Mouse (Mus musculus): ENCODE data around the gene 4933405O20Rik. TPM values are rescaled to one million over a fixed set of nuclear protein-coding genes. Genes with fewer than 3 reads are reported as not detected.

Gene 4933405O20Rik
- not detected in 2 replicates for total RNA-seq (2014; fragmentation: Nextera tagmentation)
- 0.22 TPM in 1 of 2 replicates, not detected in the other for total RNA-seq (2017)
- polyA plus RNA-seq (2012) = not detected in 2 replicates

DNA sequence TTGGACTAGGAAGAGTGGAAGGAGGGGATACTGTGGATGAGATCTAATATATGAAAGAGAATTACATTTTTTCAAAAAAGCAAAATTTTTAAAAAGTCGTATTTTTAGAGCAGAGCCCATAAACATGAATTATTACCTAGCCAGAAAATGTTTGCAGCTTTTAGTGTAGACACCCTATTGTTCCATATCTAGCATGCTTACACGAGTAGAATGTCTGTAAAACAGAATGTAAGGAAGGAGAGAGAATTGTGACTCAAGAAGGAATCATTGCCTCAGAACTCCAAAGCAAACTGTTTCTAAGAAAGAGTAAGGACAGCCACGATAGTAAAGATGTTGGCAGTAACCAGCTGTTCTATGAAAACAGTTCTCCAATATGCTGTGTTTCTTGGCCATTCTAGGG lies at the start of gene 4933405O20Rik:
TSS of gene 4933405O20Rik (plus strand) at position 301 of the 400 bp plus-strand sequence.
- no peak for DNase-seq (ENCODE audit: low spot score)
- TF ChIP-seq POLR2AphosphoS5 (IDR thresholded peaks at IDR 0.05; ENCODE audit: insufficient replicate concordance, low read depth, low read length) (no peak), GATA1 (IDR thresholded peaks at IDR 0.05; ENCODE audit: borderline replicate concordance, low read length) (no peak), TAL1 (conservative IDR thresholded peaks at IDR 0.05; ENCODE audit: low read depth, low read length) (no peak), CTCF (IDR thresholded peaks at IDR 0.05; ENCODE audit: low read depth, low read length) (no peak), GATA2 (IDR thresholded peaks at IDR 0.05; ENCODE audit: borderline replicate concordance, low read depth, low read length) (no peak)
- Histone ChIP-seq H3K36me3 (replicated peaks) (no peaks in the 10 kb centered on the region), H3K9me3 (replicated peaks) (peaks cover 12% of the 10 kb centered on the region), H3K27me3 (ENCODE audit: insufficient read depth, low read length) (no peaks in the 10 kb centered on the region), H3K4me1 (ENCODE audit: insufficient read depth, low read depth, low read length) (no peaks in the 10 kb centered on the region), H3K4me3 (ENCODE audit: low read depth, low read length) (no peak within 1 kb of the TSS)
- no peak for ATAC-seq (ENCODE audit: extremely low read depth, insufficient number of reproducible peaks, low FRiP score, poor library complexity, severe bottlenecking)

DNA sequence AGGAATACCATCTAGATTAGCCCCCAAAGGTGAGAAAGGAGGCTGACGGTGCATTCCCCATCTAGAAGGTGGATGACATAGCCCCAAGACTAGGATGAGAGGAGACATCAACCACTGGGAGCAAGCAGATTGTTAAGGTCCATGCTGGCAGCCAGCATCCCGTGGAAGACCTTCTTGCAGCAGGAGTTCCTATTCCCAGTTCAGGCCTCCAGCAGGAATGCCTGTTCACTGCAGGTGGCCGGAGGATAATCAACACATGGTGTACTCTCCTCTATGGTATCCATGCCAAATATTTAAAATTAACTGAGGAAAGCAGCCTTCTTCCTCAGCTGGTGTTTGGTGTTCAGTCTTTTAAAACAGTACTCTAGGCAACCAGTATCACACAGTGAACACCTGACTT lies 49.4 kb upstream of the 4933405O20Rik start:
- Histone ChIP-seq H3K4me1 (ENCODE audit: insufficient read depth, low read depth, low read length) (no peaks in the 10 kb centered on the region), H3K27me3 (ENCODE audit: insufficient read depth, low read length) (no peaks in the 10 kb centered on the region), H3K9me3 (replicated peaks) (peaks cover 6% of the 10 kb centered on the region), H3K4me3 (ENCODE audit: low read depth, low read length) (no peak overlapping the region), H3K36me3 (replicated peaks) (no peaks in the 10 kb centered on the region)
- DNase-seq (ENCODE audit: low spot score) = no peak
- TF ChIP-seq TAL1 (conservative IDR thresholded peaks at IDR 0.05; ENCODE audit: low read depth, low read length) (no peak), GATA2 (IDR thresholded peaks at IDR 0.05; ENCODE audit: borderline replicate concordance, low read depth, low read length) (no peak), GATA1 (IDR thresholded peaks at IDR 0.05; ENCODE audit: borderline replicate concordance, low read length) (no peak), CTCF (IDR thresholded peaks at IDR 0.05; ENCODE audit: low read depth, low read length) (no peak), POLR2AphosphoS5 (IDR thresholded peaks at IDR 0.05; ENCODE audit: insufficient replicate concordance, low read depth, low read length) (no peak)
- no peak for ATAC-seq (ENCODE audit: extremely low read depth, insufficient number of reproducible peaks, low FRiP score, poor library complexity, severe bottlenecking)

DNA sequence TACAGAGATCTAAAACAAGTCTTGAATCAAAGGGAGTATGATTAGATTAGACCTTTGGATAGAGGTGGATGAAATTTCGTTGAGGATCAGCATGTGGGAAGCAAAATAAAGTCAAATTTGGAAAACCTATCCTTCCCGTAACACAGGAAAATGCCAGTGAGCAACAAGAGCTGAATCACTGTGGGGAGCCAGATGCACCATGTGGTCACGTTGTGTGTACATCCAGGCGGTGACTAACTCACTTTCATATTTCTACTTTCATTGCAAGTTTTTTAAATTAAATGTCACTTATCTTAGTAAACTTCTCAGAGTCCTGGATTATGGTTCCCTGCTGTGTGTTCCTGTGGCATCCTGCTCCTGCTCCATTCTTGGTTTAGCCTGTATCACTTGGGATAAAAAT lies 47.6 kb upstream of the 4933405O20Rik start:
- no peaks in the 10 kb centered on the region for H3K27me3 ChIP-seq (ENCODE audit: insufficient read depth, low read length)
- H3K4me1 ChIP-seq (ENCODE audit: insufficient read depth, low read depth, low read length) = no peaks in the 10 kb centered on the region
- ATAC-seq (ENCODE audit: extremely low read depth, insufficient number of reproducible peaks, low FRiP score, poor library complexity, severe bottlenecking) (no peak), DNase-seq (ENCODE audit: low spot score) (no peak)
- H3K4me3 ChIP-seq (ENCODE audit: low read depth, low read length) = no peak overlapping the region
- H3K36me3 ChIP-seq (replicated peaks) = no peaks in the 10 kb centered on the region
- H3K9me3 ChIP-seq (replicated peaks) = peaks cover 7% of the 10 kb centered on the region
- no peak for TF ChIP-seq GATA1 (IDR thresholded peaks at IDR 0.05; ENCODE audit: borderline replicate concordance, low read length)
- no peak for TF ChIP-seq GATA2 (IDR thresholded peaks at IDR 0.05; ENCODE audit: borderline replicate concordance, low read depth, low read length)
- TF ChIP-seq POLR2AphosphoS5 (IDR thresholded peaks at IDR 0.05; ENCODE audit: insufficient replicate concordance, low read depth, low read length) = no peak
- TF ChIP-seq TAL1 (conservative IDR thresholded peaks at IDR 0.05; ENCODE audit: low read depth, low read length) = no peak
- TF ChIP-seq CTCF (IDR thresholded peaks at IDR 0.05; ENCODE audit: low read depth, low read length) = no peak

DNA sequence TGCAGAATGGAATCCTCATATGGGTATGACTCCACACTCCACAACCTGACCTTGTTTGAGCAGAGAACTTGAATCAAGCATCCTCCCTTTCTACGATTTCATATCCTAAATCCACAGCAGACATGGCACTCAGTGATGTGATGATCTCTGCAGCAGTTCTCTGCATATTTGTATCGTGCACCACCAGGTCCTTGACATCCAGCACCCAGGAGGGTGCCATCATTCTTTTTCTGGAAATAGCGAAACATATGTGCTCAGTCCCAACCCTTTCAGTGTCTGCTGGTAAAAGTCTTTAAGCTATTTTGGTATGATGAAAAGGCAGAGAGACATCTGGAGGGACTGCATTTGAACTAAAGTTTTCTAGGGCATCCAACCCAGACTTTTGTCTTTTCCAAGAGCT lies 36.3 kb upstream of the 4933405O20Rik start:
- TF ChIP-seq TAL1 (conservative IDR thresholded peaks at IDR 0.05; ENCODE audit: low read depth, low read length) = no peak
- no peak for TF ChIP-seq CTCF (IDR thresholded peaks at IDR 0.05; ENCODE audit: low read depth, low read length)
- TF ChIP-seq GATA2 (IDR thresholded peaks at IDR 0.05; ENCODE audit: borderline replicate concordance, low read depth, low read length) = no peak
- no peak for TF ChIP-seq POLR2AphosphoS5 (IDR thresholded peaks at IDR 0.05; ENCODE audit: insufficient replicate concordance, low read depth, low read length)
- TF ChIP-seq GATA1 (IDR thresholded peaks at IDR 0.05; ENCODE audit: borderline replicate concordance, low read length) = no peak
- Histone ChIP-seq H3K36me3 (replicated peaks) (no peaks in the 10 kb centered on the region), H3K27me3 (ENCODE audit: insufficient read depth, low read length) (no peaks in the 10 kb centered on the region), H3K4me3 (ENCODE audit: low read depth, low read length) (no peak overlapping the region), H3K4me1 (ENCODE audit: insufficient read depth, low read depth, low read length) (no peaks in the 10 kb centered on the region), H3K9me3 (replicated peaks) (peaks cover 11% of the 10 kb centered on the region)
- ATAC-seq (ENCODE audit: extremely low read depth, insufficient number of reproducible peaks, low FRiP score, poor library complexity, severe bottlenecking) (no peak), DNase-seq (ENCODE audit: low spot score) (no peak)

DNA sequence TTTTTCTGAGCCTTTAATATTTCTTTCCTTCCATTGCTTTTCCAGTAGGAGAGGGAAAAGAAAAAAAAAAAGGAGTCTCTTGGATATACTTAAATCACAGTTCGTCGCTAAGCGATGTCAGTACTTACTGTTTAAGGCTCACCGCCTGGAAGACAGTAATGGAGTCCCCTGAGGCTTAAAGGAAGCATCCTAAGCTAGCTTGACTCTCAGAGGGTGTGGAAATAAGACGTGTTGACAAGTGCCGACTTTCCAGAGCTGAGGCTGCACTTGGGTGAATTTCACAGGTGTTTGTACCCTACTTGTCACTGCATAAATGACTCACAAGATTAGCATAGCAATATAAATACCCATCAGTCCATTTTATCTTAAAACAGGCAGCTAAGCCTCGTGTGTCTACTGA lies 25.1 kb upstream of the 4933405O20Rik start:
- H3K4me3 ChIP-seq (ENCODE audit: low read depth, low read length) = no peak overlapping the region
- ATAC-seq (ENCODE audit: extremely low read depth, insufficient number of reproducible peaks, low FRiP score, poor library complexity, severe bottlenecking) (no peak), DNase-seq (ENCODE audit: low spot score) (no peak)
- H3K4me1 ChIP-seq (ENCODE audit: insufficient read depth, low read depth, low read length) = no peaks in the 10 kb centered on the region
- no peaks in the 10 kb centered on the region for H3K27me3 ChIP-seq (ENCODE audit: insufficient read depth, low read length)
- TF ChIP-seq GATA1 (IDR thresholded peaks at IDR 0.05; ENCODE audit: borderline replicate concordance, low read length) = no peak
- H3K9me3 ChIP-seq (replicated peaks) = peaks cover 4% of the 10 kb centered on the region; the same call in 1 of the 2 replicates
- no peaks in the 10 kb centered on the region for H3K36me3 ChIP-seq (replicated peaks)

DNA sequence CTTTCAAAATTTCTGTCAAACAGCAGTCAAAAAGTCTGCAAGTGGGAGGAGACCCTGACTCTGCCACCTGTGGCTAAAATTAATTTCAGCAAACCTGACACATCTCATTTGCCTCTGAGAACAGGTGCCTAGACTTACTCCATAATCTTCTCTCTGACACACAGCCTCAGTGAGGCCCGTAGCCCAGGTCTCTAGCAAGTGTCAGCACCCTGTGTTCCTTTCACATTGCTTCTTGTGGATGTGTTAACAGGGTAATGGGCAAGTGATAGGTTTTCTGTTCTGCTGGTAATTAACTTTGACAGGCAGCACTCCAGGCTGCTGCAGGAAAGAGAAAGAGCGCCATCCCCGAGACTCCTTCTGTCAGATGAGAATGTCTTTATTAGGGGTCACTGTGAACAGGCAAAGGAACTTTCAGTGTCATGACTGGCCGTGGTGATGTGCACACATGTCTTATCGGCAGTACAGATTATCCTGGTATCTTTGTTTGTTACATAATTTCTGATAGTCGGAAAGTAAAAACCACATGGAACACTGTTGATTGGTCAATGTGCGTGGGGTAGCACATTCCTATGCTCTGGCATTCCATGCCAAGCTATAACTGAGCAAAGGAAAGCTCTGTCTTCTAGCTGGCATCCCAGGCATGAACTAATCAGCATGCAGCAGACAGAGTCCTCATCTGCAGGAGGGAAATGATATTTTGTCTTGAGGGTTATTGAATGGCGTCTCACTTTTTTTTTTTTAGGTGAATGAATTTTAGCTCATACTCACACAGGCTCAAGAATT lies 10.2 kb upstream of the 4933405O20Rik start:
- Histone ChIP-seq H3K4me1 (ENCODE audit: insufficient read depth, low read depth, low read length) (no peaks in the 10 kb centered on the region), H3K36me3 (replicated peaks) (no peaks in the 10 kb centered on the region), H3K9me3 (replicated peaks) (peaks cover 8% of the 10 kb centered on the region), H3K4me3 (ENCODE audit: low read depth, low read length) (no peak overlapping the region), H3K27me3 (ENCODE audit: insufficient read depth, low read length) (no peaks in the 10 kb centered on the region)
- DNase-seq (ENCODE audit: low spot score) = no peak
- ATAC-seq (ENCODE audit: extremely low read depth, insufficient number of reproducible peaks, low FRiP score, poor library complexity, severe bottlenecking) = no peak
- TF ChIP-seq POLR2AphosphoS5 (IDR thresholded peaks at IDR 0.05; ENCODE audit: insufficient replicate concordance, low read depth, low read length) = no peak
- no peak for TF ChIP-seq GATA1 (IDR thresholded peaks at IDR 0.05; ENCODE audit: borderline replicate concordance, low read length)
- TF ChIP-seq GATA2 (IDR thresholded peaks at IDR 0.05; ENCODE audit: borderline replicate concordance, low read depth, low read length) = no peak
- TF ChIP-seq TAL1 (conservative IDR thresholded peaks at IDR 0.05; ENCODE audit: low read depth, low read length) = no peak
- TF ChIP-seq CTCF (IDR thresholded peaks at IDR 0.05; ENCODE audit: low read depth, low read length) = no peak

All from G1E (cell line).